Mouse (Mus musculus): ENCODE measurements around the gene Shld2.

Shld2 gene

DNA sequence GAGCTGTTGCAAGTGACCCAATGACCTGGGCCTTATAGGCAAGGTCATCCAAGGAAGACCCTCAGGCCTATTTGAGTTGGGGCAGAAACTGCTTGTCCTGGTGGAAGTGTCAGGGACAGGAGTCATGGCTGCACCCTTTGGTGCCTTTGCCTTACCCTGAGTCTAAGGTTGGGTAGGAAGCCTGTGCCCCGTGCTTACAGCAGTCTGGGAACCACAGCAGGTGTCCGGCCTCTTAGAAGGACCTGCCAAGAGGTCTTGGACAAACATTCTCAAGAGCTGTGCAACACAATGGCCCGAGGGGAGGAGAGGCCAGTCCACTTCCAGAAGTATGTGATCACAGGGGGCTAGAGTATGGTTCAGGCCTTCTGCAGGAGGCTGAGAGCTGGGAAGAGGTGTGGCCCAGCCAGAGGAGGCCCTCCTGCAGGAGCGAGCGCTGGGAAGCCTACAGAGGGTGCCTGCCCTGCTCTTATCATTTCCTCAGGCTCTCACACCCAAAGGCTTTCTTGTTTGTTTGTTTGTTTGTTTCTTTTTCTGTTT lies 86.9 kb downstream of the Shld2 start:
- in situ Hi-C loops (cut with MboI, MseI), result no loop called here

GRCm38 (mm10) chr14:34221416-34222077 lies 88.7 kb downstream of the Shld2 start:
- in situ Hi-C loops (cut with MboI, MseI), result no loop called here

DNA sequence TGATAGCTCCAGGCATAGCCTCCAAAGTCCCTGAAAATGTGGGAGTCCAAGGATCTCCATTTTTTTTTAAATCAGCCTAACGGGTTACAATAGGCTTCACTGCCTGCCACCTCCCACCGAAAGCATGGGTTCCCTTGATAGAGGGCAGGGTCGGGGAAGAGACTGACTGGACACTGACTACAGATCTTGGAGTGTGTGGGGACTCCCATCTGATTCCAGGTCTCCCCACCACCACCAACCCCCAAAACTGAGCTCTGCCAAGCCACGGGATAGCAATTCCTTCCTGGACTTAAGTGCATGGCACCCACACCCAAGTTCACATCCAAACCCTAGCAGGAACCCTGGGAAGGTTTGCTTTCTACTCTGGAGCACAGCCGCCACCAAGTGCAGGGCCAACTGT lies 89.9 kb downstream of the Shld2 start:
- in situ Hi-C loops (cut with MboI, MseI), result no loop called here

DNA sequence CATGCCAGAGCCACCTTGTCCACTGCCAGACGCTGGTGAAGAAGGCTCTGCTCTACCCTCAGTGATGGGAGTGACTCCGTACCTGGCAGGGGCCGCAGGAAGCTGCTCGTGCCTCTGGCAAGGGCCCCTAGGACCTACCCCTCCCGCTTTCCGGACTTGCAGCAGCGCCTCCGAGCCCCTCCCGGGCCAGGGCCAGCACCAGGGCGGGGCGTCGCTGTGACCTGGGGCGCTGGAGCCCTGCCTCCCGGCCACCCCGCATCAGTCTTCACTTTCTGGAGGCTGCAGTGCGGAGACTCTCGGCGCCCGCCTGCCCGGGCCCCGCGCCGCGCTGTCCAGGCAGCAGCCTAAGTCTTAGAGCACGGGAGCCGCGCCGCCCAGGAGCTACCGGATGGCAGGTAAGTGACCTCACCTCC lies 90.5 kb downstream of the Shld2 start:
- in situ Hi-C loops (cut with MboI, MseI), result no loop called here

DNA sequence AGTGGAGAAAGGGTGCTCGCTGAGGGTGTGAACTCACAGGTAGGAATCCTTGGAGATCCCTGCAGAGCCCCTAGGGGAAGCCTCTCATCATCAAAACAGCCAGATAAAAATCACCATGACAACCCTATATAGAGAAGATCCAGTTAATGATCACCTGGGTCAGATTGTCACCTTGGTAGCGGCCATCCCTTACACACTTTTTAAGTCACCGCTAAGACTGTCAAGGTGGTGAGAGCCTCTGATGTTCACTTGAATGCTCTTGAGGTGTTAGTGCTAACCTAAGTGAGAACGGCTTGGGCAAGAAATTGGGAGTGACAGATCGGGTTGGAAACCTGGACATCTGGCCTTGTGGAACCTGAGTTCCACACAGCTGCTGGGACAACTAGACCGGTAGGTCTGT lies 91.0 kb downstream of the Shld2 start, which contains the start of gene Syt15:
Syt15 (plus strand) TSS at position 301 of the 400 bp plus-strand sequence.
- in situ Hi-C loops (cut with MboI, MseI), result no loop called here

DNA sequence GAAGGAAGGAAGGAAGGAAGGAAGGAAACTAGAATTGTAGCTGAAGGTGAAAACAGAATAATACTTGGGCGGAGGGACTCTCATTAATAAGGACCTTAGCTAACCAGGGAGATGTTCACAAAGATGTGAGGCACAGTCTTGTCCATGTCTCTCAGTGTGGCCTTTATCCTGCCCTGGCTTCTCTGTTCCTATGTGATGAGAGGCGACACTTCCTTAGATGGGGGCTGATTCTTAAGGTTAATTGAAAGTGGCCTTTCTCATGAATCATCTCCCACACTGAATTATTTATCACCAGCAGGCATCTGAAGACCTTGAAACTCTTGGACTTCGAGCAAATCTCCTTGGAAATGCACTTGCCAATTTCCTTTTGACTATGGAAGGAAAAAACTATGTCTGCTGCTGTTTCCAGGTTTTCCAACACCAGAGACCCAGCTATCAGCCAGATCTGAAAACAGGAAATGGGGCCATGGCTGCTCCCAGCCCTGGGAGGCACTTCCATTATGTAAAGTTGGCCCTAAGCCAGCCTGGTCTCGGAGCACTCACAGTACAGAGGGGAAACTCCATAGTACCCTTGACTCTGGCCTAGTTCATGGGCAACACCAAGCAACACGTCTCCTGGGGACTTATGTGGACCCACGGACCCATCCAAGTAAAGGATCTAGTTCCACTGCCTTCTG lies 94.7 kb downstream of the Shld2 start:
- in situ Hi-C loops (cut with MboI, MseI), result no loop called here

DNA sequence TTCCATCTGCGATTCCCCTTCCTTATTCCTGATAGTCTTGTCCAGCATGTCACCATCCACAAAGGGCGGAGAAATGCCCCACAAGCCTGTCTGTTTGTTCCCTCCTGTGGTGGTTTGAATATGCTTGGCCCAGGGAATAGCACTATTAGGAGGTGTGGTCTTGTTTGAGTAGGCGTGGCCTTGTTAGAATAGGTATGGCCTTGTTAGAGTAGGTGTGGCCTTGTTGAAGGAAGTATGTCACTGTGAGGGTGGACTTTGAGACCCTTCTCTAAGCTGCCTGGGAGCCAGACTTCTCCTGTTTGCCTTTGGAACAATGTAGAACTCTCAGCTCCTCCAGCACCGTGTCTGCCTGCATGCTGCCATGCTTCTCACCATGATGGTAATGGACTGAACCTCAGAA lies 100.4 kb downstream of the Shld2 start:
- in situ Hi-C loops (cut with MboI, MseI), result no loop called here

GRCm38 (mm10) chr14:34209080-34209479 lies 101.2 kb downstream of the Shld2 start:
- in situ Hi-C loops (cut with MboI, MseI), result no loop called here

DNA sequence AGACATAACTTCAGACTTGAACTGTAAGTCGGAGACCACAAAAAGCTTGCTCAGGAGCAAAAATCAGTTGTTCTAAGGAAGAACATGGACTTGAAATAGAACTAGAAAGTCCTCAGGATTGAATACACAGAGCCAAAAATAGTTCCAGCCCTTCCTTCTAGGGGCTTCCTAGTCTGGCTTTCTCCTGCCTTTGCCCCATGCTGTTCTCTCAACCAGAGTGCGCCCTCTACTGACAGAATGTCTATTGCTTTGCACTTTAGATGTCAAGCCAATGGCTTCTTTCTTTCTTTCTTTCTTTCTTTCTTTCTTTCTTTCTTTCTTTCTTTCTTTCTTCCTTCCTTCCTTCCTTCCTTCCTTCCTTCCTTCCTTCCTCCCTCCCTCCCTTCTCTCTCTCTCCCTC lies 101.6 kb downstream of the Shld2 start:
- in situ Hi-C loops (cut with MboI, MseI), result no loop called here

GRCm38 (mm10) chr14:34207996-34208395 lies 102.3 kb downstream of the Shld2 start:
- in situ Hi-C loops (cut with MboI, MseI), result no loop called here

DNA sequence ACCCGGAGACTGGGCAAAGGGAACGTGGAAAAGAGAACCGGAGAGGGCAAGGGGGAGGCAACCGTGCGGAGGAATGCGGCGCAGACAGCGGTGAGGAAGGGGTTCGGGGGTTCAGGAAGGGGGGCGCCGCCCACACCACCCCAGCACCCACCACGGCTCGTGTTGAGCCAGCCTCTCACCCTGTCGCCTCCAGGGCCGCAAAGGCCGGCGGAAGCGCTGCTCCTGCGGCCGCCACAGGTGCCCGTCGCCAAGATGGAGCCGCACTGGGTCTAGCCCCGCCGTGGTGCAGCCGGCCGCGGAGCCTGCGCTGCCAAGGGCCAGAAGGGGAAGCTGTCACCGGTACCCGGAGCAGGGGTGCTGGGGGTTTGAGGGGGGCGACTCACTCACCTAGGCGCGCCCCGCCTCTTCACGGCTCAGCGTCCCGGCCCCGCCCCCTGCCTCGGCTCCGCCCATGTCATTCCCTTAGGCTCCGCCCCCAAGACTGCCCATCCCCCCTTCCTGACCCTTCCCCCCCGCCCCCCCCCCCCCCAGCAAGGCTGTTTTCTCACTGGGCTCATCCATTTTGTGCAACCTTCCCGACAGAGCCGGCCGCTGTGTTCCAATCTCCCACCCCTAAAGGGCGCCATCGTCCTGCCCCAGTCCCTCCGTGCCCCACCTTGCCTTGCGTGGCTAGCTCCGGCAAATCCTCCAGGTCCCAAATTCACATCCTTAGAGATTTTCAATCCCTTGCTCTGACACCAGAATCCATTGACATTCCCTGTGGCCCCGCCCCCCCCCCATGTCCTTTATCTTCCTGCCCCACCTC lies 108.9 kb downstream of the Shld2 start, which contains the start of gene Gprin2:
Gprin2 (minus strand) TSS at position 423 of the 805 bp plus-strand sequence.
- in situ Hi-C loops (cut with MboI, MseI), result no loop called here

DNA sequence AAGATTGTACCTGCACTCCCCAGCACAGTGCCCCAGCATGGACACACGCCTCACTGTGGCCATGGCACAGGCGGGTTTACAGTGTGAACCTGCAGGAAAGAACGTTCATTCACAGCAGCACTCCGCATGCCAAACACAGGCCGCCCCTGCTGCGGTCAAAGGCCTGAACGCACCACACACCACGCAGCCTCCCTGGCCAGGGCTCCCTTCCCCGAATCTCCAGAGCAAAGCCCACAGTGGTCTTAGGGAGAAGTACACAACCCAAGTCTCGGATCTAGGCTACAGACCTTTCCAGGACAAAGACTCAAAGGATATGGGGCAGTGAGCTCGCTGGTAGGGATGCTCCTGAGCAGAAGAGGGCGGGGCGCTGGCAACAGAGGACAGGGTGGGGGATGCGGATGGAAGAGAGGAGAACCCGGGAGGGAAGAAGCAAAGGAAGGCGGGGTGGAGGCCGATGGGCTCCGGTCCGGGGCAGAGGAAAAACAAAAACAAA lies 109.5 kb downstream of the Shld2 start:
- in situ Hi-C loops (cut with MboI, MseI), result no loop called here

DNA sequence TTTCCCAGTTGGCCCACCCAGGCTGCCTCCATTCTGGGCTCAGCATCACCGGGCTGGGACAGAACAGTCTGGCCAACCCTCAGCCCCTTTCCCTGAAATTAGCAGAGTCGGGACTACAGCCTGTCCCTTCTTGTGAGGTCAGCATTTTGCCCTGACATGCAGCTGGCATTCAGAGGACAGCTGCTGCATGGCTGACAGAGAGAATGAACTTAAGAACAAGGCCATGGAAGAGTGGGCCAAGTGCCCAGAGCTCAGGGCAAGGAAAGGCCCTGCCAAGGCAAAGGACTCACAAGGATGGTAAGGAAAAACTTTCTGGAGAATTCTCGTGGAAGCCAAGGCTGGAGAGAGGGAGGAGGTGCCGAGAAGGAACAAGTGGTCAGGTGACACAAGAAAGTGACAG lies 113.6 kb downstream of the Shld2 start:
- in situ Hi-C loops (cut with MboI, MseI), result no loop called here

DNA sequence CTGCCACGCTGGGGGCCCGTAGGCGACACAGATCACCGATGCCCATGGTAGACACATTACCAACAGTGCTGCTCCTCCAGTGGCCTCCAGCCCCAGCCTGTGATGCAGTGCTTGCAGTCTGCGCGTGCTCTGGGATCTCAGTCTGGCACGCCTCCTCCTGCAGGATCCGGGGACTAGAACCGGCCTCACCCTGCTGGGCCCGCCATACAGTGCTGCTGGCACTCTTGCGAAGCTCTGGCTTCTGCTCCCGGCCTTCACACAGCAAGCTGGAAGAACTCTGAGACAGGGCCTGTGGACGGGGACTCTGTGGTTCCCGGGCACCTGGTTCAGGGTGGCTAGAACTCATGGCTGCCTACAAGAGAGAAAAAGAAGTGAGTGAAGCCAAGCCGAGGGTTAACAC lies 114.8 kb downstream of the Shld2 start:
- in situ Hi-C loops (cut with MboI, MseI), result no loop called here

- in situ Hi-C loops (cut with MboI, MseI), result no loop called here
Measured at GRCm38 (mm10) chr14:34193879-34194278, 116.4 kb downstream of the Shld2 start.

GRCm38 (mm10) chr14:34190361-34190760 lies 119.9 kb downstream of the Shld2 start:
- in situ Hi-C loops (cut with MboI, MseI), result no loop called here

DNA sequence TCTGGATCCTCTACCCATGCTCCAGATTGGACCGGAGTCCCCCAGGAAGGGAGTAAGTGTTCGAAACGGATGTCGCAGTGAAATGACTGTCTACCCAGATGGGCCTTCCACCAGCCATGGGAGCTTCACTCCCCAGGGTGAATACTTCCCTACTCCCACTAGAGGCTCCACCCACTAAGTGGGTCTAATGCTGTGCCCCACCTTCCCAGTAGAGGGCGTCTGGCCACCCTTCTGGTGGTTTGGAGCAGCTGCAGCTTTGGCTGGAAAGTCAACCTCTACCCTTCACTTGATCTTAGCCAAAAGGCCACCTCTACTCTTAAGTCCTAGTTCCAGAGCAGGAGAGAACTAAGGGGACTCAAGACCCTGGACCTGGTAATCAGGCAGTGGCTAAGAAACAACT lies 121.7 kb downstream of the Shld2 start:
- in situ Hi-C loops (cut with MboI, MseI), result no loop called here

Data from T-helper 2 cell (primary cell).